Mouse (Mus musculus) kidney, embryonic 16.5 days (tissue): ENCODE measurements at regions not wholly inside any gene's neighbourhood (a gene's known extent, or its start where the extent isn't known, plus 50 kb on each side); places are given as distances from the start of the nearest gene placed in this dataset.

ENCODE experiments used
- ATAC-seq: fragments of 200-750 bp; cut with Nextera tagmentation; 2 replicates; pipeline ENCODE4 v1.8.0; 2017; ENCODE audit warnings: moderate TSS enrichment; ENCODE audit not compliant: low FRiP score, low TSS enrichment
- H3K27ac ChIP-seq: fragments of 300-500 bp; sonication (generic); 2 replicates; pipeline ENCODE4 v1.5.1; 2014; ENCODE audit warnings: low read length
- H3K27me3 ChIP-seq: fragments of 300-500 bp; sonication (generic); 2 replicates; pipeline ENCODE4 v1.6.1; 2014; ENCODE audit warnings: low read length, control low read depth, mixed read lengths; ENCODE audit not compliant: insufficient read depth
- H3K36me3 ChIP-seq: fragments of 300-500 bp; sonication (generic); 2 replicates; pipeline ENCODE4 v1.6.1; 2014; ENCODE audit warnings: low read length, control low read depth, mixed read lengths; ENCODE audit not compliant: insufficient read depth
- H3K4me1 ChIP-seq: fragments of 300-500 bp; sonication (generic); 2 replicates; pipeline ENCODE4 v1.6.1; 2014; ENCODE audit warnings: low read length, control low read depth, mixed read lengths; ENCODE audit not compliant: insufficient read depth
- H3K4me2 ChIP-seq: fragments of 300-500 bp; sonication (generic); replicated peaks from 2 replicates; pipeline ENCODE4 v1.6.1; 2014; ENCODE audit warnings: low read depth, low read length
- H3K4me3 ChIP-seq: fragments of 300-500 bp; sonication (generic); 2 replicates; pipeline ENCODE4 v1.5.1; 2014; ENCODE audit warnings: mild to moderate bottlenecking, low read length
- H3K9ac ChIP-seq: fragments of 300-500 bp; sonication (generic); replicated peaks from 2 replicates; pipeline ENCODE4 v1.6.1; 2014; ENCODE audit warnings: low read length
- H3K9me3 ChIP-seq: fragments of 300-500 bp; sonication (generic); 2 replicates; pipeline ENCODE4 v1.6.1; 2016; ENCODE audit warnings: low read length, control low read depth
- WGBS: fragments of 180-500 bp; shearing (Covaris S2); extraction: QIAGEN DNeasy Blood & Tissue Kit; methylation state at CpG from one replicate; pipeline ENCODE4 v1.1.7; 2014; 5-methylcytosine and 5-hydroxymethylcytosine counted together

DNA sequence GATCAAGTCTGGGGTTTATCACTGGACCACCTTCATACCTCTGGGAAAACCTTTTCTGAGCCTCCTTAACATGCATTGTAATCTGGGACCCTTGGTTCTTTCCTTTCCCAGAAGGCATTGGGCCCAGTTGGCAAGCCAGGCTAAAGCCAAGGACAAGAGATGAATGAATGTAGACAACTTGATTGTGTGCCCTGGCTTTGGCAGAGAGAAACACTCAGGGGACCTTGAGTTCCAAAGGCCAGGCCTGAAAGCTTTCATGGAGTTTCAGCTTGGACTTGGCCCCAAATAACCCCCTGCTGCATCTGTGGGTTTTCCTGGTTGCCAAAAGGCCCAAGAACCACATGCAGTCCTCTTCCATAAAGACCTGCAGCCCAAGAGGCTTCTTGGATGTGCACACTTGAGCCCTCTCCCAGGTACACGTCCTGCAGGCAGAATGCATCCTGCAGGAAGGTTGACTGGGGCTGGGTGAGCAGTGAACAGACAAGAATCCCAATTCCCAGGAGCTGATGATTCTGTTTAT lies 89.0 kb upstream of the Adra1b start:
- ATAC-seq = no peak
- no peaks in the 10 kb centered on the region for H3K4me1 ChIP-seq
- no peak overlapping the region for H3K4me3 ChIP-seq
- H3K4me2 ChIP-seq = no peak overlapping the region
- H3K27ac ChIP-seq = no peak overlapping the region
- H3K36me3 ChIP-seq = no peaks in the 10 kb centered on the region
- H3K9ac ChIP-seq = no peak overlapping the region
- H3K27me3 ChIP-seq = no peaks in the 10 kb centered on the region
- H3K9me3 ChIP-seq = no peaks in the 10 kb centered on the region
- 90% methylated on average over 1 of the region's 1 CpGs for WGBS

DNA sequence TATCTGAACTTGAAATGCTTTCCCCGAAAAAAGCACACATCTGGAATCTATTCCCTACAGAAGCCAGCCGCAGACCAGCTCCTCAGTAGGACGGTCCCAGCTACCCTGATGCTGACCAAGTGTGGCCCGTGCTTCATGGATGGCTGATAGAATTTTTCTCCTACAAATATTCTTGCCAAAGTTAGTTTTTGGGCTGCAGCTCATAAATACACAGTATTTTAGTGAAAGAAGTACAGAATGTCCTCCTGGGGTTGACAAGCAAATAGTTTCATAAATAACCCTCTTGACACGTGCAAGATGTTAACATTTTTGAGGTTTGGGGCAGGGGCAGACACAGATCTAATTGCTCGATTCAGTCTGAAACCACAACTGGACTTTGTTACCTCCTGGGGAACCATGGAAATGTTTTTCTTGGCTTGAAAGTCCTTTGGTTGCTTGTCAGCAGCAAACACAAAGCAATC lies 91.0 kb upstream of the Adra1b start:
- H3K4me1 ChIP-seq = no peaks in the 10 kb centered on the region
- 59% methylated on average over 6 of the region's 6 CpGs for WGBS
- H3K9me3 ChIP-seq = no peaks in the 10 kb centered on the region
- no peaks in the 10 kb centered on the region for H3K36me3 ChIP-seq
- no peak overlapping the region for H3K4me3 ChIP-seq
- ATAC-seq = no peak
- no peak overlapping the region for H3K4me2 ChIP-seq
- H3K27me3 ChIP-seq = no peaks in the 10 kb centered on the region
- H3K27ac ChIP-seq = no peak overlapping the region
- H3K9ac ChIP-seq = no peak overlapping the region

DNA sequence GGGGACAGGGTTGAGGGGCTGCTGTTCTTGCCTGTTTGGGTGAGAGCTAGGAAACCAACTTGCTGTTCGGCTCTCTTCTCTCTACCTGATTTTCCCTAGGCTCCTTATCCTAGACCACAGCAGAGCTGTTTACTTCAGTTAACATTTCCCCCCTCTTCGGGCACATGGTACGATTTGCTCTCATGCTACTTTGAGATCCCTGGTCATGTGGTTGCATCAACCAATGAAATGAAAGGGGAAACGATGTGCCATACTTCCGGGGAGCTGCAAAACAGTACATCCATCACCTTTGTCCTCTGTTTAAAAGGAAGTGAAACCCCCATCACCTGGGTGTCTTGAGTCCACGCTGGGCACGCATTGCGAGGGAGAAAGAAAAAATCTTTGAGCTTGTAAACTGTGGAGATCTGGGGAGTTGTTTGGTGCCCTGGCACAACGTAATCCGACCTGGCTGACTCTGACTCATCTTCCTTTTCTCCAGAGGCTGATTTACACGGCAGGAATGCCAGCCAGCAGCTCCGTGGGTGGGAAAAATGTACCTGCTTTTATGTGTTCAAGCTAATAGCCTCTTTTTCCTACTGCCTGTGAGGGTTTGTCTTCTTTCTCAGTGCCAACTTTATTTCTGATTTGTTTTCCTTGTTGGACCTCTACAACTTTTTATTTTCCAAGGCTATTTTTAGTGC lies 97.2 kb upstream of the Adra1b start:
- no peaks in the 10 kb centered on the region for H3K36me3 ChIP-seq
- H3K4me3 ChIP-seq = no peak overlapping the region
- 65% methylated on average over 12 of the region's 12 CpGs for WGBS
- peaks cover 4% of the 10 kb centered on the region; the same call in 1 of the 2 replicates for H3K4me1 ChIP-seq
- H3K9ac ChIP-seq = no peak overlapping the region
- no peaks in the 10 kb centered on the region for H3K27me3 ChIP-seq
- ATAC-seq = no peak
- H3K9me3 ChIP-seq = no peaks in the 10 kb centered on the region
- no peak overlapping the region for H3K4me2 ChIP-seq
- no peak overlapping the region for H3K27ac ChIP-seq

DNA sequence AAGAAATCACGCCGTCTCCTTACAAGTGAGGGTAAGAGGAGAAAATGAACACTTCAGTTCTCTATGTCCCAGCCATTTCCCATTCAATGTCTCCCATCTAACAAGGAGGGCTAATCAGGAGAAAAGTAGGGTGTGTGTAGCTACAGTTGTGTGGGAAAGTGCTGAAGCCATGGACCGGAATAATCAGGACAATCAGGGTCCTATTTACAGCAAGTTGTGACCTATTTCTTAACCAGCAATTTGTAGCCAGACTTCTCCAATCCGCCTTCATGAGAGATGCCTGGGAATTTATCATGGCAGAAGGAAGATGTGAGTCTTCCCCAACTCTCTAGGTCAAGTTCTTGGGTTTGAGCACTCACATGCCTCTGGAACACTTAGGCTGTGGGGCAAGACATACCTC lies 99.0 kb upstream of the Adra1b start:
- no peaks in the 10 kb centered on the region for H3K36me3 ChIP-seq
- no peak overlapping the region for H3K4me3 ChIP-seq
- no peak overlapping the region for H3K9ac ChIP-seq
- ATAC-seq = no peak
- no peak overlapping the region for H3K27ac ChIP-seq
- no peaks in the 10 kb centered on the region for H3K27me3 ChIP-seq
- H3K9me3 ChIP-seq = no peaks in the 10 kb centered on the region
- H3K4me2 ChIP-seq = no peak overlapping the region
- peaks cover 4% of the 10 kb centered on the region; the same call in 1 of the 2 replicates for H3K4me1 ChIP-seq
- 87% methylated on average over 4 of the region's 4 CpGs for WGBS

- WGBS = 82% methylated on average over 7 of the region's 7 CpGs
- Histone ChIP-seq H3K4me3 (no peak overlapping the region), H3K4me1 (peaks cover 4% of the 10 kb centered on the region; the same call in 1 of the 2 replicates), H3K27ac (no peak overlapping the region), H3K9me3 (no peaks in the 10 kb centered on the region), H3K27me3 (no peaks in the 10 kb centered on the region), H3K36me3 (no peaks in the 10 kb centered on the region), H3K4me2 (no peak overlapping the region), H3K9ac (no peak overlapping the region)
- ATAC-seq = no peak
Observed at GRCm38 (mm10) chr11:44001843-44002589, 101.0 kb upstream of the Adra1b start.

DNA sequence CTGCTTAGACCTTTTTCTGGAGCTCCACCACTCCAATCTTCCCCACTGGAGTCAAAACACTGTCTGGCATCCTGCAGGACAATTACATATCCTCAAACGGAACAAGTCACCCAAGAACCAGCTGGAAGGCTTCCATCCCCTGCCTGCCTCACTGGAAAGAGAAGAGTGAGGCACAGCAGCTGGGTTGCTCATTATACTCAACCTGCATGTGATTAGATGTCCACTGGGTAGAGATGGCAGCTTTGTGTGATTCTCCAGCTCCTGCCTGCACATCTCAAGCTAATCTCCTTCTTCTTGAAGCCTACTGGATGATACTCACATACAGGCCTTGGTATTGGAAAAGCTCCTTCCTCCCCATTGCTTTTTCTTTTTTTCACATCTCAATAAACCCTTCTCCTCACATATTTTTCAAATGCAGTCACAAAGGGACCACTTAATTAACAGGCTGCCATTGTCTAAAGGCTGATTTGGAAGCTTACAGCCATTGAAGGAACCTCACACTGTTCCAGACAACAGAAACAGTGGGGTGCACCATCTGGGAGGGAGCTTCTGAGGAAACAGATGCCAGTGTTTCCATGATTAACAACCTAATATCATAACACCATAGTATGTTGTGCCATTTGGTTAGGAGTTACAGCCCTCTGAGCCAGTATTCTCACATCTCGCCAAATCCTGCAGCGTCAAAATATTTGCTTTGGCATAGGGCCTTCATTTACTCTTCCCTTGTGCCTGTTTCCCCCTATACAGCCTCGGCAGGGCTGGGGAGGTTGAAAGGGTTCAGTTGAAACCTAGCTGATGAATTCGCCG lies 101.9 kb upstream of the Adra1b start:
- Histone ChIP-seq H3K9me3 (no peaks in the 10 kb centered on the region), H3K4me2 (no peak overlapping the region), H3K27ac (no peak overlapping the region), H3K9ac (no peak overlapping the region), H3K4me1 (peaks cover 4% of the 10 kb centered on the region; the same call in 1 of the 2 replicates), H3K27me3 (no peaks in the 10 kb centered on the region), H3K36me3 (no peaks in the 10 kb centered on the region), H3K4me3 (no peak overlapping the region)
- WGBS = 60% methylated on average over 6 of the region's 6 CpGs
- ATAC-seq = no peak

- H3K27me3 ChIP-seq = no peaks in the 10 kb centered on the region
- H3K9ac ChIP-seq = no peak overlapping the region
- no peak for ATAC-seq
- no peaks in the 10 kb centered on the region for H3K4me1 ChIP-seq
- no peaks in the 10 kb centered on the region for H3K9me3 ChIP-seq
- WGBS = 39% methylated on average over 5 of the region's 5 CpGs
- H3K27ac ChIP-seq = no peak overlapping the region
- no peak overlapping the region for H3K4me2 ChIP-seq
- H3K4me3 ChIP-seq = no peak overlapping the region
- no peaks in the 10 kb centered on the region for H3K36me3 ChIP-seq
Observed at GRCm38 (mm10) chr11:44007526-44008040, 106.6 kb upstream of the Adra1b start.

DNA sequence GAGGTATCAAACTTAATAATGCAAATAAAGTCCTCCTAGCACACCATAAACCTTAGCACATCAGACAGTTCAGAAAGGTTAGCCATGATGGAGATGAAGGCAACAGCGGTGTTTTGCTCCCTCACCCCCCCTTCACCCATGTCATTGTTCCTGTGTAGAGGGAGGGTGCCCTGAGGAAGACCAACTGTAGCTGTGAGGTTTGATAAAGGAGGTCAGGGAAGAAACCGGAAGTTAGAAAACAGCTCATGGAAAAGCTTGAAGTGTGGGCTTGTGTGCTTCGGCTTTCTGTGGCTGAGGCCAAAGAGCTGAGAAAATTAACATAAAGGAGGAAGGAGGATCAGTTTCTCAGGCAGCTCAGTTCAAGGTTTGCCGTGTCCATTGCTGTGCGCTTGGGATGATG lies 111.3 kb upstream of the Adra1b start:
- Histone ChIP-seq H3K9ac (no peak overlapping the region), H3K27ac (no peak overlapping the region), H3K9me3 (no peaks in the 10 kb centered on the region), H3K36me3 (no peaks in the 10 kb centered on the region), H3K4me1 (no peaks in the 10 kb centered on the region), H3K4me3 (no peak overlapping the region), H3K27me3 (no peaks in the 10 kb centered on the region), H3K4me2 (no peak overlapping the region)
- WGBS = 84% methylated on average over 5 of the region's 5 CpGs
- no peak for ATAC-seq

DNA sequence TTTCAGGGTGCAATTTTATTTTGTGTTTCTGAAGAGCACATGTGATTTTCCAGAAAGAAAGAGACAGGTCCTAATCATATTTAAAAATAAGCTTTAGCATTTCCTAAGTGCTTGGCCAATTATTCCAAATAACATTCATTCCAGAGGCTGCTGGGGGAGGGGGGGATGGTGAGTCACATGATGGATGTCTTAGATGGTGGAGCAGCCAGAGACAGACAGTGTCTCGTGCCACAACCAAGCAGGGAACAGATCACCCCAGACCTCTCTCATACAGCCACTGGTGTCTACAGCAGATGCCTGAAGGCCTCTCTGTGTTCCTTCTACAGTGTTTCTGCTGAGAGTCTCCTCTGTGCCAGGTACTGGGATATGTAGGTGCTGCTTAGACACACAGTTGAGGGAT lies 112.8 kb upstream of the Adra1b start:
- Histone ChIP-seq H3K4me2 (no peak overlapping the region), H3K4me3 (no peak overlapping the region), H3K9me3 (no peaks in the 10 kb centered on the region), H3K36me3 (no peaks in the 10 kb centered on the region), H3K4me1 (no peaks in the 10 kb centered on the region), H3K27ac (no peak overlapping the region), H3K27me3 (no peaks in the 10 kb centered on the region), H3K9ac (no peak overlapping the region)
- no peak for ATAC-seq
- WGBS = 50% methylated on average over 1 of the region's 1 CpGs
